ENCODE assay signal across 14 mouse cellular contexts in genomic region chr11:6883045-6883444, GRCm38 (mm10). TPM values are rescaled to one million over a fixed set of nuclear protein-coding genes. Genes with fewer than 3 reads are reported as not detected.
"Had no signal": no experiment of that assay in that cellular context is flagged by ENCODE, and none has a peak within 500 bp of the region (broad histone marks: within the 10 kb centered on the region; RNA-seq: fewer than 3 reads in every experiment).

No protein-coding gene starts in this region.

RNA-seq across cellular contexts. Expression of gene Gm11983, which starts 45.6 kb away (rescaled TPM):
- total RNA-seq: neutrophil, adult 5-6 weeks had no signal
- polyA plus RNA-seq: neural tube, embryonic 13.5 days; neural tube, embryonic 14.5 days; neural tube, embryonic 15.5 days; small intestine, adult 2 months; spleen, adult 2 months; stomach, embryonic 14.5 days; stomach, embryonic 15.5 days; stomach, embryonic 16.5 days; stomach, postnatal 0 days; testis, adult 2 months; thymus, adult 2 months; thymus, postnatal 0 days; urinary bladder, adult 2 months had no signal
